Mouse (Mus musculus) gastrocnemius, postnatal 36 days (tissue): ENCODE measurements at regions not wholly inside any gene's neighbourhood (a gene's known extent, or its start where the extent isn't known, plus 50 kb on each side); places are given as distances from the start of the nearest gene placed in this dataset.

Experiments used
- DNase-seq, 2 experiments: peaks; one replicate each; pipeline ENCODE4 v3.0.0; 2022
- intact Hi-C: fragments of 180-260 bp; cut with DNase I; formaldehyde crosslinking; loops from one replicate; pipeline ENCODE4 v1.15.1; 2025

GRCm38 (mm10) chr14:120102010-120102748 is 59.9 kb upstream of the Oxgr1 start:
- DNase-seq, result peak; percentile 20 to 36
- intact Hi-C loops, result no loop called here

DNA sequence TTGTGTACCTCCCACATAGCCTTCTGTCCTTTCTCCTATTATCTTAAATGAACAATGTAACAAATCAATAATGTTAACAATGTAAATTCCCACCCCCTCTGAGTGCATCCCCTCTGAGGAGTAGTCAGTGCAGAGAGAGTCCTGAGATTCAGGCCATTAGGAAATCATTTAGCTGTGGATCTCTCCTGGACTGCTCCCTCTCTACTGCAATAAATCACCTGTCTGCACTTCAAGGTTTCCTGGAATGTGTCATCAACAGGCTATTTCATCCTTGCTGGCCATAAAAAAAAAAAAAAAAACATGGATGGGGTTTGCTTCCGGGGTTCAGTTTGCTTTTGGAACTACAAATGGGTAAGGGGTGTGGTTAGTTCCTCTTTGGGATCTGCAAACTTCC is 60.5 kb upstream of the Oxgr1 start:
- intact Hi-C loops, result no loop called here
- no peak for DNase-seq

- DNase-seq, result no peak
- intact Hi-C loops, result no loop called here
Measured at GRCm38 (mm10) chr14:120109846-120110245, 67.6 kb upstream of the Oxgr1 start.

- intact Hi-C loops, result no loop called here
- no peak for DNase-seq
Measured at GRCm38 (mm10) chr14:120113316-120113715, 71.1 kb upstream of the Oxgr1 start.

DNA sequence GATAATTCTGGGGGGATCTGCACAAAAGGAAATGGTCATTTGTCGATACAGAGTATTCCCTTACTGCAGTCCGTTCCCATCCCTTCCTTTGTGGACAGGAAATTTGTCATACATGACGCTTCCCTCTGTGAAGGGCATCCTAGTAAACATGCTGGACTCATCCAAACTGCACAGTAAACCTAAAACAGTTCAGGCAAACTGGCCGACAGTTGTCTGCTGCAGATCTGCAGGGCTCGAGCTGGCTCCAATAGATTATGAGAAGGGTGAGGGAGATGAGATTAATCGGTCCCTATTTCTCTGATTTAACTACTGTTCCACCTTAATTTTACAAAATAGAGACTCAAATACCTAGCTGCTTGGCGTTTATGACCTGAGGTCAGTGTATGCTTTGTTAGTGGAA is 76.3 kb upstream of the Oxgr1 start:
- intact Hi-C loops, result no loop called here

GRCm38 (mm10) chr14:120119094-120119501 is 76.9 kb upstream of the Oxgr1 start:
- DNase-seq, result no peak
- intact Hi-C loops, result no loop called here

More for the DNA sequence above, 76.3 kb upstream of the Oxgr1 start:
- no peak for DNase-seq

GRCm38 (mm10) chr14:120119506-120119905 is 77.3 kb upstream of the Oxgr1 start:
- intact Hi-C loops, result no loop called here
- DNase-seq, result no peak

DNA sequence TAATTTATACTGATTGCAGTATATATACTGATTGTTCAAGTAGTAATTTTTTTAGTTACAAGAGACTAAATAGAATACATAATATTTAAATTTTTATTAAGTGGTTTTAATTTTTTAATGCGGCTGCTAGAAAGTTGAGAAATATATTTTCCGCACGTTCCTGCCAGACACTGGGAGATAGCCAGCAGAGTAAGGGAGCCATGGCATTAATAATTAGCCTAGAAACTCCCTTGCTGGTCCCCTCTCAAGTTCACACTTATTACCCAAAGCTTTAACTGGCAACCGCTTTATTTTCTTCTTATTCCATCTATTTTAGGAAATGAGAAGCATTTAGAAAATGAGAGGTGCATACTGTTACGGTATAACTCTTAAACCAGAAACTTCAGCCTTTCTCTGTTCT is 78.0 kb upstream of the Oxgr1 start:
- DNase-seq, result no peak
- intact Hi-C loops, result no loop called here

DNA sequence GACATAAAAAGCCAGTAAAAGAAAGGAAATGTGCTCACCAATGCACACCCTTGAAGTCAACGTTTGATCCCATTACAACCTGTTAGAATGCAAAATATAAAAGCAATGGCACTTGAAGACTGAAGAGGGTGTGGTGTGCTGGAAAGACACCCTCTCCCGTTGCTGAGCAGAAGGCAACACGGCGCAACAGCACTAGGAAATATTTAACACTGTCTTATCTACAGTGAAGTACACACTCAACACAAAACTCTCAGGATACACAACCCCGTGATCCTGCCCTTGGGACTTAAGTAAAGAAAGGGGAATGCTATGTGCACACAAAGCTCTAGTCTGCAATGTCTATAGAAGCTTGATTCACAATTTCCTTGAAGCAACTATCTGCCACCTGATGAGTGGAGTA is 83.1 kb upstream of the Oxgr1 start:
- DNase-seq, result no peak
- intact Hi-C loops, result no loop called here

DNA sequence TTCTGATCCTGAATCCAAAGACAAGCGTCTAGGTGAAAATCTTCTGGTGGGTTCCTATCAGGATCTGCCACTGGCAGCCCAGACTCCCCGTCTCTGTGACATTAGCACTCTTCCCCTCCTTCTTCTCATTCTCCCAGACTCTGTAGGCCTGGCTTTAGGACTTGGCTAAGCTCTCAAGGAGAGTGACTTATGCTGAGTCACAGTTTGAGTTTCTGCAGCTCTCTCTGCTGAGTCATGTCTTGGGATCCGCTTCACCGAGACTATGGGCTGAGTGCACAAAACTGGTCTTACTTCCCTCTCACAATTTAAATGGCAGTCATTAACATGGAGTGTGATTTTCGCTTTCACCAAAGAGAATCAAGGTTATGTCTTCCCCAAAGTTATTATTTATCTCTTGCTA is 85.2 kb upstream of the Oxgr1 start:
- intact Hi-C loops, result no loop called here
- DNase-seq, result no peak

GRCm38 (mm10) chr14:120134346-120135008 is 92.2 kb upstream of the Oxgr1 start:
- DNase-seq, result no peak
- intact Hi-C loops, result loop anchor here (5.0 kb wide), 1 partner anchor 128 kb away; no protein-coding TSS in a partner anchor

GRCm38 (mm10) chr14:120135198-120135597 is 93.0 kb upstream of the Oxgr1 start:
- intact Hi-C loops, result loop anchor here (5.0 kb wide), 1 partner anchor 127 kb away; no protein-coding TSS in a partner anchor
- no peak for DNase-seq

- no peak for DNase-seq
- intact Hi-C loops, result loop anchor here (5.0 kb wide), 1 partner anchor 126 kb away; no protein-coding TSS in a partner anchor
Measured at GRCm38 (mm10) chr14:120136736-120137135, 94.5 kb upstream of the Oxgr1 start.

- intact Hi-C loops, result loop anchor here (2.0 to 5.0 kb wide), 3 partner anchors 125 to 339 kb away; no protein-coding TSS in a partner anchor
- peak; percentile 92 to 94 for DNase-seq
Measured at GRCm38 (mm10) chr14:120137680-120138136, 95.5 kb upstream of the Oxgr1 start.

DNA sequence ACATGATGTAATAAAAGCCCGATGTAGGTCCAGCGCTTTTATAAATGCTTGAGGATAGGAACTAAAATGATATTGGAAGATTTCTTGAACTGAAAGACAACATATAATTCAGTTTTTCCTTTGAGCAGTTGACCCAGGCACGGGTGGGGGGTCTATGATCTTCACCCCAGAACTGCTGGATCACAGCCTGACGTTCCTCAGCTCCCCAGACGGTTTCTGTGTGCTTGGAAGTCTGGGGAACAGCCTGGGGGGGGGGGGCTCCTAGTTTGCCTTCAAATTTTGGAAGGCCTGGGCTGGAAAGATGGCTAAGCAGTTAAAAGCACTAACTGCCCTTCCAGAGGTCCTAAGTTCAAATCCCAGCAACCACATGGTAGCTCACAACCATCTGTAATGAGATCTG is 96.3 kb upstream of the Oxgr1 start:
- no peak for DNase-seq
- intact Hi-C loops, result loop anchor here (2.0 to 5.0 kb wide), 3 partner anchors 124 to 338 kb away; no protein-coding TSS in a partner anchor

DNA sequence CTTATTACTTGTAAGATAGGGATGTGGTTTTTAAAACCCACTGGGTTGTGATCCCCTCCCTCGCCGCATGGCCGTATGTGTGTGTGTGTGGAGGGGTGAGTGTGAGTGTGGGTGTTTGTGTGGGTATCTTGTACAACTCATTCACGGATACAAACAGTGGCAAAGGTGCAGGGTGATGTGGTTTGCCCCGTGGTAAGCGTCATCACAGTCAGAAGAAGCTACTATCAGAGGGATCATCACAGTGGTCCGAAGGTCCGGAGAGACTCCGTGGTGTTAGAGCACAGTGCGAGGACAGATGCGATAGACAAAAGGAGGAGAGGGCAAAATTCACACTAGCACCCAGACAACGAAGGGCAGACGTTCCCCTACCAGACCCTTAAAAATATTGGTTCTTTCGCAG is 97.0 kb upstream of the Oxgr1 start:
- DNase-seq, result no peak
- intact Hi-C loops, result loop anchor here (2.0 to 5.0 kb wide), 3 partner anchors 123 to 338 kb away; no protein-coding TSS in a partner anchor

- intact Hi-C loops, result loop anchor here (2.0 to 5.0 kb wide), 3 partner anchors 123 to 337 kb away; no protein-coding TSS in a partner anchor
Measured at GRCm38 (mm10) chr14:120139671-120140071, 97.4 kb upstream of the Oxgr1 start.

DNA sequence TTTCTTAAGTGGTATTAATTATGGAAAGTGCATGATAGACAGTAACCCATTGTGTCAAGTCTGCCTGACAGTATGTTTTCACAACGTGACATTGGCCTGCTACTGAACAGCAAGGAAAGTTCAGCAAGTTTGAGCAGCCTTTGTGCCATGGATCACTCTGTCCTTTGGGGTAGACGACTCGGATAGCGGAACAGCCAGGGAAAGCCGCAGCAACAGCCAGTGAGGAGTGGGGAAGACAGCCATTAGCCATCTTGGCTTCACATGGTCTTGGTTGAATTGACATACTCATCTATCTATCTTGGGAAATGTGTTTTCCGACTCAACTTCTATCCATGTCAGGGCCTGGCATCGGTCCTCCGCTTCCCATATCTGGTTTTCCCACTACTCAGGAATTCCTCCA is 98.0 kb upstream of the Oxgr1 start:
- DNase-seq, result no peak
- intact Hi-C loops, result no loop called here

More at GRCm38 (mm10) chr14:120139671-120140071, 97.4 kb upstream of the Oxgr1 start:
- DNase-seq, result no peak

DNA sequence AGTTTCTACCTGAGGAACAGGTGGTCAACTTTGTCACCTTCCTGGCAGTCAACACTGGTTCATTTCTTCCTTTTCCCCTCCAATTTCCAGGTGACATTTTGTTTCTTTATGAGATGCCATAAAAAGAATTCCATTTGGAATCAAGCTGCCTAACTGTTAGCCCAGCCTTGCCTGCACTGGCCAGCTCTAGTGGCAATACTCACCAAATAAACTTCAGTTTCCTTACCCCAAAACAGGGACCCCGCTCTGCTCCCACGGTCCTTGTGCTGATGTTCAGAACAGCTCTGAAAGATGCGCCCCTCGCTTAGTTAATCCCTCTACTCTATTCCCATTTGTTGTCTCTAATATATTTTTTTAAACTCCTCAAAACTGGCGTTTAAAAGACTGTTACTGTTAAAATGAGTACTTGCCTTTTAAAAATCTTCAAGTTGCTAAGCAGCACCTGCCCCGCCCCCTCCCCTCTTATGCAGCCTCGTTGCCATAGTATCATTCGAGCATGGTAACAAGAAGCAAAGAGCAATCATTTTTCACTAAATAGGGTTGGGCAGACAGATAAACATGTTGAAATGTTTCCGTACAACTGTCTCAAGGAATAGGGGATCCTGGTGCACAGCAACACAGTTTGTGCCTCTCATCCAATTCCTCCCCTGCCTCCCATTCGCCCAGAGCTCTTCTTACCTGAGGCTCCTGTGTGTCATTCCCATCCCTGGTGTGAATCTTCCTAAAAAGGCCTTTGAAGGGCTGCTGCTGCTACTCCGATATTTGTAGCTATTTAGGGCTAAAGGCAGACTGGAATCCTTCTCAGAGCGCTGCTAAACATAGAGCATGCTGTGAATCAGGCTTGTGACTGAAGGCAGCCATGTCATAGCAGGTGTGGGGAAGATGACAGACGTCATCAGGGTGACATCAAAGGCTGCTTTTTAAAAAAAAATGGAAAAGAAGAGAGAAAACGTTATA is 98.8 kb upstream of the Oxgr1 start:
- intact Hi-C loops, result no loop called here
- no peak for DNase-seq

GRCm38 (mm10) chr14:120142281-120142680 is 100.0 kb upstream of the Oxgr1 start:
- intact Hi-C loops, result no loop called here
- DNase-seq, result no peak
